Mouse (Mus musculus) spleen, adult 2 months (tissue): ENCODE results near the gene Aip. TPM values are rescaled to one million over a fixed set of nuclear protein-coding genes. Genes with fewer than 3 reads are reported as not detected.
"Not testable (repeated sequence)": the region's sequence is repeated elsewhere in the genome, so short reads cannot be mapped to it uniquely, and the experiment has no call there.

Source experiments
- DNase-seq, 2 experiments: peaks; one replicate each; pipeline versions ENCODE4 v3.0.0 to v3.0.0-alpha.2; 2012 to 2021; ENCODE audit warnings: low spot score in 2 of 2, low read depth in 1 of 2
- H3K27ac ChIP-seq: fragments of 200-500 bp; 2 replicates; pipeline ENCODE4 v1.5.1; 2012; ENCODE audit warnings: low read length, inconsistent platforms; ENCODE audit not compliant: insufficient read depth
- H3K27me3 ChIP-seq: fragments of 200-500 bp; 2 replicates; pipeline ENCODE4 v1.6.1; 2012; ENCODE audit warnings: mild to moderate bottlenecking, moderate library complexity, low read length, inconsistent platforms; ENCODE audit not compliant: control insufficient read depth, insufficient read depth
- H3K36me3 ChIP-seq: fragments of 200-500 bp; 2 replicates; pipeline ENCODE4 v1.6.1; 2012; ENCODE audit warnings: mild to moderate bottlenecking, low read length, inconsistent platforms; ENCODE audit not compliant: control insufficient read depth, insufficient read depth
- H3K4me1 ChIP-seq: fragments of 200-500 bp; 2 replicates; pipeline ENCODE4 v1.6.1; 2011; ENCODE audit warnings: inconsistent platforms; ENCODE audit not compliant: control insufficient read depth, insufficient read depth, insufficient read length
- H3K4me3 ChIP-seq: fragments of 200-500 bp; 2 replicates; pipeline ENCODE4 v1.5.1; 2011; ENCODE audit warnings: mild to moderate bottlenecking, inconsistent platforms; ENCODE audit not compliant: insufficient read depth, insufficient read length; ENCODE audit errors: extremely low read depth
- CTCF ChIP-seq: fragments of 200-500 bp; IDR thresholded peaks from 2 replicates; pipeline ENCODE4 v1.5.1; 2011; ENCODE audit warnings: mild to moderate bottlenecking, inconsistent platforms; ENCODE audit not compliant: insufficient read depth, insufficient read length, insufficient replicate concordance; ENCODE audit errors: extremely low read depth
- POLR2A ChIP-seq: fragments of 200-500 bp; IDR thresholded peaks from 2 replicates; pipeline ENCODE4 v1.6.1; 2011; ENCODE audit warnings: low read depth, low read length, inconsistent platforms
- WGBS: fragments of 180-500 bp; shearing (Covaris S2); methylation state at CpG from one replicate; pipeline ENCODE4 v1.1.7; 2018; 5-methylcytosine and 5-hydroxymethylcytosine counted together
- polyA plus RNA-seq: library from polyadenylated mRNA; depleted of rRNA; stranded (reverse); fragments of >200 nt; gene quantifications from 2 replicates; pipeline ENCODE4 v1.2.3, GENCODE M21; 2012; rRNA removed

The Aip gene
- polyA plus RNA-seq, 1 experiment, result 85.3 TPM

- peak overlapping the region; percentile 69 for H3K27ac ChIP-seq
- DNase-seq, result no peak
- 36% methylated on average over 6 of the region's 6 CpGs for WGBS
- peak overlapping the region; percentile 16; the same call in 1 of the 2 replicates for H3K4me3 ChIP-seq
- no peaks in the 10 kb centered on the region for H3K27me3 ChIP-seq
- no peak for TF ChIP-seq CTCF
- no peak for TF ChIP-seq POLR2A
- no peaks in the 10 kb centered on the region for H3K36me3 ChIP-seq
- H3K4me1 ChIP-seq, result peaks cover 6% of the 10 kb centered on the region; the same call in 1 of the 2 replicates
These were observed 59.4 kb downstream of the Aip start for GRCm38 (mm10) chr19:4066280-4066679.

GRCm38 (mm10) chr19:4064501-4064900 is 61.2 kb downstream of the Aip start:
- H3K27me3 ChIP-seq, DNase-seq, H3K36me3 ChIP-seq, H3K4me1 ChIP-seq, H3K4me3 ChIP-seq, H3K27ac ChIP-seq: not testable (repeated sequence)
- WGBS, result 9% methylated on average over 7 of the region's 11 CpGs

Other genes with a start within 250 kb of the Aip start
- 269 and 299 TPM in 2 replicates for gene Tcirg1, start 218.7 kb downstream of the Aip start, polyA plus RNA-seq
- gene Ndufs8, start 213.1 kb downstream of the Aip start, polyA plus RNA-seq, result 120 and 161 TPM in 2 replicates
- 24.6 and 26.1 TPM in 2 replicates for gene Aldh3b1, start 196.1 kb downstream of the Aip start, polyA plus RNA-seq
- gene Unc93b1, start 190.7 kb downstream of the Aip start, polyA plus RNA-seq, result 753 and 934 TPM in 2 replicates
- gene Aldh3b3, start 167.2 kb downstream of the Aip start, polyA plus RNA-seq, result 0.07 and 0.20 TPM in 2 replicates
- gene Aldh3b2, start 153.5 kb downstream of the Aip start, polyA plus RNA-seq, result 0.65 and 0.79 TPM in 2 replicates
- 9.6 and 11.1 TPM in 2 replicates for gene Acy3, start 139.3 kb downstream of the Aip start, polyA plus RNA-seq
- gene Tbx10, start 133.1 kb downstream of the Aip start, polyA plus RNA-seq, result not detected in 2 replicates
- gene Nudt8, start 125.3 kb downstream of the Aip start, polyA plus RNA-seq, result 18.5 and 22.2 TPM in 2 replicates
- gene Gm49405, start 125.2 kb downstream of the Aip start, polyA plus RNA-seq, result 2.9 and 3.1 TPM in 2 replicates
- 12.8 and 13.7 TPM in 2 replicates for gene Doc2g, start 122.5 kb downstream of the Aip start, polyA plus RNA-seq
- 65.5 and 71.3 TPM in 2 replicates for gene Ndufv1, start 113.1 kb downstream of the Aip start, polyA plus RNA-seq
- gene Gstp1, start 87.9 kb downstream of the Aip start, polyA plus RNA-seq, result 179 and 335 TPM in 2 replicates
- 17.9 and 132 TPM in 2 replicates for gene Gstp2, start 79.8 kb downstream of the Aip start, polyA plus RNA-seq
- 13.0 and 15.7 TPM in 2 replicates for gene Gstp3, start 66.3 kb downstream of the Aip start, polyA plus RNA-seq
- 7.0 and 8.3 TPM in 2 replicates for gene Cabp2, start 44.3 kb downstream of the Aip start, polyA plus RNA-seq
- 247 and 334 TPM in 2 replicates for gene Cdk2ap2, start 28.7 kb downstream of the Aip start, polyA plus RNA-seq
- gene Pitpnm1, start 25.9 kb downstream of the Aip start, polyA plus RNA-seq, result 358 and 415 TPM in 2 replicates
- 0.09 and 0.11 TPM in 2 replicates for gene Gpr152, start 13.9 kb upstream of the Aip start, polyA plus RNA-seq
- 1.9 and 2.2 TPM in 2 replicates for gene Cabp4, start 18.2 kb upstream of the Aip start, polyA plus RNA-seq
- 386 and 394 TPM in 2 replicates for gene Coro1b, start 22.8 kb upstream of the Aip start, polyA plus RNA-seq
- gene Ptprcap, start 27.7 kb upstream of the Aip start, polyA plus RNA-seq, result 631 and 1,026 TPM in 2 replicates
- 40.7 and 51.5 TPM in 2 replicates for gene Rps6kb2, start 37.5 kb upstream of the Aip start, polyA plus RNA-seq
- gene Carns1, start 49.6 kb upstream of the Aip start, polyA plus RNA-seq, result 52.0 and 64.5 TPM in 2 replicates
- gene Tbc1d10c, start 65.4 kb upstream of the Aip start, polyA plus RNA-seq, result 266 and 328 TPM in 2 replicates
- gene Ppp1ca, start 66.2 kb upstream of the Aip start, polyA plus RNA-seq, result 464 and 481 TPM in 2 replicates
- gene Rad9a, start 75.8 kb upstream of the Aip start, polyA plus RNA-seq, result 53.1 and 62.9 TPM in 2 replicates
- 128 and 163 TPM in 2 replicates for gene Clcf1, start 88.4 kb upstream of the Aip start, polyA plus RNA-seq
- not detected in 2 replicates for gene AC109138.7, start 88.5 kb upstream of the Aip start, polyA plus RNA-seq
- 233 and 309 TPM in 2 replicates for gene Pold4, start 106.0 kb upstream of the Aip start, polyA plus RNA-seq
- gene Ssh3, start 143.3 kb upstream of the Aip start, polyA plus RNA-seq, result 43.3 and 51.1 TPM in 2 replicates
- 16.1 and 17.7 TPM in 2 replicates for gene Ankrd13d, start 157.3 kb upstream of the Aip start, polyA plus RNA-seq
- gene Grk2, start 180.4 kb upstream of the Aip start, polyA plus RNA-seq, result 301 and 394 TPM in 2 replicates